In the genomic region with DNA sequence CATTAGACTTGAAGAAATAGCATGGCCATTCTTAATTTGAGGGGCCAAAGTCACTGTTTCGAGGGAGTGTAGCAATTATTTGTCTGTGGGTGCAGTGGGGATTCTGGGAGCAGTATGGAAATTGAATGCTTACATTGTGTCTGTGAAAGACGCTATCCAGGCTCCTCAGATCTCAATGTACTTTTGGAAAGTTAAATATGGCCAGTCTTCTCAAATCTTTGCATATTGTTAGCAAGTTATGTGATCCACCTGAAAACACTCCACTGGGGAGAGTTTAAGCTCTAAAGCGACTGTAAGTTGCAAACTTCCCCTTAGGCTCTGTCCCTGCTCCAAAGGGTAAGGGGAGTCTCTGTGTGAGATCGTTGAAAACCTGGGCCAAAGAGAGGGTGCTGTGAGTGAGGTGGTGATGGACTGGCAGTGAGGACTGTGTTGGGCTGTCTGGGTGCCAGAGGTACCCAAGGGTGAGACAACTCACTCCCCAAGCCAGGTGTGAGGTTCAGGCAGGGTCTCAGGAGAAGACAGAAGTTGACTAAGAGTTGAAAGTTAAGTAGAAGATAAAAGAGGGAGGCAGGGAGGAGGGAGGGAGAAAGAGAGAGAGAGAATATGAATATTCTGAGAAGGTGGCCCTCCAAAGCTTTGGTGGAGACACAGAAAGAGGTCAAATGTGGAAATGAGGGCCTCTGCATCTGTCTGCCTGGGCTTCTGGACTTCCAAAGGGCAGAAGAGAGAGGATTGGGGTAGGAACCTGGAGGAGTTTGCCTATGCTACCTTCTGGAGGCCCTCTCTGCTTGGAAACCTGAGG, we compare ENCODE assay signal across 12 mouse cellular contexts. TPM values are rescaled to one million over a fixed set of nuclear protein-coding genes. Genes with fewer than 3 reads are reported as not detected.
DNase-seq lines count a peak whose midpoint lies in the region; ATAC-seq and TF ChIP-seq lines count a peak whose summit lies in the region.
"Had no signal": no experiment of that assay in that cellular context is flagged by ENCODE, and none has a peak within 500 bp of the region (broad histone marks: within the 10 kb centered on the region; RNA-seq: fewer than 3 reads in every experiment).

No protein-coding gene starts in this region.

- no peak for TF ChIP-seq CTCF in thymus, adult 2 months (IDR thresholded peaks at IDR 0.05; ENCODE audit: borderline replicate concordance, control insufficient read depth, extremely low read depth, insufficient read depth, low read length, poor library complexity)

- H3K4me1 ChIP-seq in lung, embryonic 15.5 days: no peaks in the 10 kb centered on the region; the same call in 1 of the 2 replicates
- H3K4me1 ChIP-seq in hindbrain, embryonic 15.5 days (replicated peaks): peaks cover 27% of the 10 kb centered on the region
- H3K4me1 ChIP-seq in limb, embryonic 12.5 days (replicated peaks): peaks cover 88% of the 10 kb centered on the region
- H3K4me1 ChIP-seq in stomach, embryonic 16.5 days (ENCODE audit: control insufficient read depth, insufficient read depth, low read length): peaks cover 4% of the 10 kb centered on the region; the same call in 1 of the 2 replicates
- peaks cover 8% of the 10 kb centered on the region for H3K4me1 ChIP-seq in thymus, adult 2 months (replicated peaks; ENCODE audit: control insufficient read depth, insufficient read depth, low read length)

- peak overlapping the region; percentile 42 for H3K9ac ChIP-seq in lung, embryonic 15.5 days
- no peak overlapping the region for H3K9ac ChIP-seq in hindbrain, embryonic 15.5 days
- peak overlapping the region; percentile 50; the same call in 1 of the 2 replicates for H3K9ac ChIP-seq in limb, embryonic 12.5 days (replicated peaks)
- peak overlapping the region; percentile 43 for H3K9ac ChIP-seq in stomach, embryonic 16.5 days (ENCODE audit: low read length)

- no peak for ATAC-seq in lung, embryonic 15.5 days (ENCODE audit: borderline replicate concordance, extremely low read depth, low FRiP score, low TSS enrichment)
- ATAC-seq in hindbrain, embryonic 15.5 days (ENCODE audit: low FRiP score, low read depth): no peak
- ATAC-seq in limb, embryonic 12.5 days (ENCODE audit: insufficient number of reproducible peaks, insufficient read depth, low FRiP score, low TSS enrichment, low read depth): no peak
- ATAC-seq in stomach, embryonic 16.5 days (ENCODE audit: insufficient read depth, low FRiP score): no peak

- H3K27ac ChIP-seq in lung, embryonic 15.5 days: peak overlapping the region; percentile 71
- H3K27ac ChIP-seq in hindbrain, embryonic 15.5 days (replicated peaks): peak overlapping the region; percentile 80; the same call in 1 of the 2 replicates
- H3K27ac ChIP-seq in limb, embryonic 12.5 days: 0 out of 2 replicates have a peak overlapping the region, but pooled peaks have one; percentile 35
- peak overlapping the region; percentile 70 for H3K27ac ChIP-seq in stomach, embryonic 16.5 days (ENCODE audit: low read length)
- no peak overlapping the region for H3K27ac ChIP-seq in thymus, adult 2 months (ENCODE audit: control insufficient read depth, insufficient read depth, low read length)

- no peaks in the 10 kb centered on the region for H3K9me3 ChIP-seq in lung, embryonic 15.5 days
- H3K9me3 ChIP-seq in hindbrain, embryonic 15.5 days: no peaks in the 10 kb centered on the region
- H3K9me3 ChIP-seq in limb, embryonic 12.5 days: no peaks in the 10 kb centered on the region
- H3K9me3 ChIP-seq in stomach, embryonic 16.5 days (replicated peaks; ENCODE audit: control insufficient read depth, low read length): no peaks in the 10 kb centered on the region

- no peaks in the 10 kb centered on the region for H3K36me3 ChIP-seq in lung, embryonic 15.5 days
- H3K36me3 ChIP-seq in hindbrain, embryonic 15.5 days: no peaks in the 10 kb centered on the region
- peaks cover 32% of the 10 kb centered on the region for H3K36me3 ChIP-seq in limb, embryonic 12.5 days
- no peaks in the 10 kb centered on the region for H3K36me3 ChIP-seq in stomach, embryonic 16.5 days (ENCODE audit: control insufficient read depth, insufficient read depth, low read length)
- no peaks in the 10 kb centered on the region for H3K36me3 ChIP-seq in thymus, adult 2 months (ENCODE audit: control insufficient read depth, insufficient read depth, low read length)

- no peak for DNase-seq in lung, postnatal 10 days
- no peak for DNase-seq in thymus, adult 2 months
- DNase-seq in thymus, postnatal 4 days: no peak
- DNase-seq: adrenal gland, postnatal 14 days; heart, postnatal 4 days; left cerebral cortex, postnatal 4 days; lung, postnatal 36 days had no signal

- peak overlapping the region; percentile 42; the same call in 1 of the 2 replicates for H3K4me3 ChIP-seq in lung, embryonic 15.5 days
- peak overlapping the region; percentile 38 for H3K4me3 ChIP-seq in hindbrain, embryonic 15.5 days
- peak overlapping the region; percentile 50 for H3K4me3 ChIP-seq in limb, embryonic 12.5 days (replicated peaks)
- peak overlapping the region; percentile 71 for H3K4me3 ChIP-seq in stomach, embryonic 16.5 days (replicated peaks; ENCODE audit: low read length)
- no peak overlapping the region for H3K4me3 ChIP-seq in thymus, adult 2 months (ENCODE audit: control insufficient read depth, insufficient read depth, low read length)

- 30% methylated on average over 4 of the region's 4 CpGs for WGBS in lung, embryonic 15.5 days
- 8% methylated on average over 4 of the region's 4 CpGs for WGBS in hindbrain, embryonic 15.5 days
- WGBS in limb, embryonic 12.5 days: 12% methylated on average over 4 of the region's 4 CpGs
- WGBS in stomach, embryonic 16.5 days: 23% methylated on average over 4 of the region's 4 CpGs
- 86% methylated on average over 4 of the region's 4 CpGs for WGBS in thymus, adult 2 months

- peaks cover 95% of the 10 kb centered on the region for H3K27me3 ChIP-seq in lung, embryonic 15.5 days
- H3K27me3 ChIP-seq in hindbrain, embryonic 15.5 days: peaks cover 84% of the 10 kb centered on the region
- peaks cover 33% of the 10 kb centered on the region; the same call in 1 of the 2 replicates for H3K27me3 ChIP-seq in limb, embryonic 12.5 days
- H3K27me3 ChIP-seq in stomach, embryonic 16.5 days (ENCODE audit: control insufficient read depth, insufficient read depth, low read length): peaks cover 51% of the 10 kb centered on the region
- peaks cover 6% of the 10 kb centered on the region; the same call in 1 of the 2 replicates for H3K27me3 ChIP-seq in thymus, adult 2 months (ENCODE audit: control insufficient read depth, insufficient read depth, low read length)

- no peak for TF ChIP-seq POLR2A in thymus, adult 2 months (IDR thresholded peaks at IDR 0.05; ENCODE audit: control insufficient read depth, extremely low read depth, insufficient read depth, low read length, poor library complexity)

- H3K4me2 ChIP-seq in lung, embryonic 15.5 days: peak overlapping the region; percentile 66
- H3K4me2 ChIP-seq in hindbrain, embryonic 15.5 days: peak overlapping the region; percentile 53
- peak overlapping the region; percentile 96 for H3K4me2 ChIP-seq in limb, embryonic 12.5 days
- H3K4me2 ChIP-seq in stomach, embryonic 16.5 days (ENCODE audit: low read depth, low read length): peak overlapping the region; percentile 84

RNA-seq across cellular contexts. Expression of gene Hoxa6, which starts 1.4 kb away (rescaled TPM):
- 2.9 and 3.1 TPM in 2 replicates for polyA plus RNA-seq in lung, embryonic 15.5 days (2015; fragmentation: Nextera tagmentation; extraction: Ambion mirVana)
- polyA plus RNA-seq in hindbrain, embryonic 15.5 days (2015; fragmentation: Nextera tagmentation; extraction: Ambion mirVana): 10.4 and 13.4 TPM in 2 replicates
- polyA plus RNA-seq in limb, embryonic 12.5 days (2016; fragmentation: Nextera tagmentation; extraction: Ambion mirVana): 3.1 and 4.1 TPM in 2 replicates
- 1.3 and 1.4 TPM in 2 replicates for polyA plus RNA-seq in stomach, embryonic 16.5 days (2015; fragmentation: Nextera tagmentation; extraction: Ambion mirVana)
- 0.39 and 0.46 TPM in 2 replicates for polyA plus RNA-seq in thymus, adult 2 months (2012; rRNA removed)
- polyA plus RNA-seq: cortical plate, adult 2 months had no signal

RNA-seq across cellular contexts. Expression of gene Hoxa5, which starts 2.7 kb away (rescaled TPM):
- 48.2 and 48.7 TPM in 2 replicates for polyA plus RNA-seq in lung, embryonic 15.5 days (2015; fragmentation: Nextera tagmentation; extraction: Ambion mirVana)
- 105 and 115 TPM in 2 replicates for polyA plus RNA-seq in hindbrain, embryonic 15.5 days (2015; fragmentation: Nextera tagmentation; extraction: Ambion mirVana)
- 8.2 and 9.2 TPM in 2 replicates for polyA plus RNA-seq in limb, embryonic 12.5 days (2016; fragmentation: Nextera tagmentation; extraction: Ambion mirVana)
- 8.8 and 11.0 TPM in 2 replicates for polyA plus RNA-seq in stomach, embryonic 16.5 days (2015; fragmentation: Nextera tagmentation; extraction: Ambion mirVana)
- polyA plus RNA-seq in thymus, adult 2 months (2012; rRNA removed): 1.1 and 1.5 TPM in 2 replicates
- polyA plus RNA-seq: cortical plate, adult 2 months had no signal

RNA-seq across cellular contexts. Expression of gene Hoxa3, which starts 6.1 kb away (rescaled TPM):
- 7.5 and 9.4 TPM in 2 replicates for polyA plus RNA-seq in lung, embryonic 15.5 days (2015; fragmentation: Nextera tagmentation; extraction: Ambion mirVana)
- polyA plus RNA-seq in hindbrain, embryonic 15.5 days (2015; fragmentation: Nextera tagmentation; extraction: Ambion mirVana): 15.7 and 16.3 TPM in 2 replicates
- 7.7 and 7.9 TPM in 2 replicates for polyA plus RNA-seq in limb, embryonic 12.5 days (2016; fragmentation: Nextera tagmentation; extraction: Ambion mirVana)
- polyA plus RNA-seq in stomach, embryonic 16.5 days (2015; fragmentation: Nextera tagmentation; extraction: Ambion mirVana): 6.0 and 7.4 TPM in 2 replicates
- 3.5 and 3.6 TPM in 2 replicates for polyA plus RNA-seq in thymus, adult 2 months (2012; rRNA removed)
- polyA plus RNA-seq: cortical plate, adult 2 months had no signal

RNA-seq across cellular contexts. Expression of gene Gm28308, which starts 6.1 kb away (rescaled TPM):
- not detected in 2 replicates for polyA plus RNA-seq in lung, embryonic 15.5 days (2015; fragmentation: Nextera tagmentation; extraction: Ambion mirVana)
- not detected in 2 replicates for polyA plus RNA-seq in hindbrain, embryonic 15.5 days (2015; fragmentation: Nextera tagmentation; extraction: Ambion mirVana)
- 2.1 TPM in 1 of 2 replicates, not detected in the other for polyA plus RNA-seq in limb, embryonic 12.5 days (2016; fragmentation: Nextera tagmentation; extraction: Ambion mirVana)
- not detected in 2 replicates for polyA plus RNA-seq in stomach, embryonic 16.5 days (2015; fragmentation: Nextera tagmentation; extraction: Ambion mirVana)
- 0.24 and 0.26 TPM in 2 replicates for polyA plus RNA-seq in thymus, adult 2 months (2012; rRNA removed)
- polyA plus RNA-seq: cortical plate, adult 2 months had no signal

RNA-seq across cellular contexts. Expression of gene Hoxa7, which starts 14.6 kb away (rescaled TPM):
- polyA plus RNA-seq in lung, embryonic 15.5 days (2015; fragmentation: Nextera tagmentation; extraction: Ambion mirVana): 4.9 and 5.5 TPM in 2 replicates
- 8.3 and 20.5 TPM in 2 replicates for polyA plus RNA-seq in hindbrain, embryonic 15.5 days (2015; fragmentation: Nextera tagmentation; extraction: Ambion mirVana)
- polyA plus RNA-seq in limb, embryonic 12.5 days (2016; fragmentation: Nextera tagmentation; extraction: Ambion mirVana): 11.7 and 13.8 TPM in 2 replicates
- 10.8 and 12.3 TPM in 2 replicates for polyA plus RNA-seq in stomach, embryonic 16.5 days (2015; fragmentation: Nextera tagmentation; extraction: Ambion mirVana)
- polyA plus RNA-seq in thymus, adult 2 months (2012; rRNA removed): 2.5 and 3.4 TPM in 2 replicates
- polyA plus RNA-seq: cortical plate, adult 2 months had no signal
